Mouse (Mus musculus) neural tube, embryonic 13.5 days (tissue): ENCODE data around the gene Bcr. TPM values are rescaled to one million over a fixed set of nuclear protein-coding genes. Genes with fewer than 3 reads are reported as not detected.

Experiments
- ATAC-seq: fragments of 200-750 bp; cut with Nextera tagmentation; 2 replicates; pipeline ENCODE4 v1.8.0; 2017; ENCODE audit warnings: low read depth, mild to moderate bottlenecking, moderate TSS enrichment, moderate library complexity
- H3K27ac ChIP-seq: fragments of 300-500 bp; sonication (generic); replicated peaks from 2 replicates; pipeline ENCODE4 v1.5.1; 2015; ENCODE audit warnings: moderate library complexity, mild to moderate bottlenecking, inconsistent platforms
- H3K27me3 ChIP-seq: fragments of 300-500 bp; sonication (generic); 2 replicates; pipeline ENCODE4 v1.6.1; 2015; ENCODE audit warnings: mild to moderate bottlenecking, inconsistent platforms
- H3K36me3 ChIP-seq: fragments of 300-500 bp; sonication (generic); 2 replicates; pipeline ENCODE4 v1.6.1; 2015; ENCODE audit warnings: mild to moderate bottlenecking, inconsistent platforms
- H3K4me1 ChIP-seq: fragments of 300-500 bp; sonication (generic); replicated peaks from 2 replicates; pipeline ENCODE4 v1.6.1; 2015; ENCODE audit warnings: inconsistent platforms
- H3K4me2 ChIP-seq: fragments of 300-500 bp; sonication (generic); 2 replicates; pipeline ENCODE4 v1.6.1; 2015; ENCODE audit warnings: inconsistent platforms, mild to moderate bottlenecking, moderate library complexity
- H3K4me3 ChIP-seq: fragments of 300-500 bp; sonication (generic); 2 replicates; pipeline ENCODE4 v1.5.1; 2015; ENCODE audit warnings: mild to moderate bottlenecking, inconsistent platforms
- H3K9ac ChIP-seq: fragments of 300-500 bp; sonication (generic); 2 replicates; pipeline ENCODE4 v1.6.1; 2015; ENCODE audit warnings: moderate library complexity, mild to moderate bottlenecking, inconsistent platforms
- H3K9me3 ChIP-seq: fragments of 300-500 bp; sonication (generic); 2 replicates; pipeline ENCODE4 v1.6.1; 2016; ENCODE audit warnings: inconsistent platforms
- WGBS: fragments of 180-500 bp; shearing (Covaris S2); methylation state at CpG from one replicate; pipeline ENCODE4 v1.1.7; 2015; 5-methylcytosine and 5-hydroxymethylcytosine counted together
- polyA plus RNA-seq: library from polyadenylated mRNA; unstranded; fragments of >200 nt; fragmentation: Nextera tagmentation; extraction: Ambion mirVana; gene quantifications from 2 replicates; pipeline ENCODE4 v1.2.1, GENCODE M21; 2015

The Bcr gene
- polyA plus RNA-seq, 1 experiment from 2014 or later: 16.8 TPM

DNA sequence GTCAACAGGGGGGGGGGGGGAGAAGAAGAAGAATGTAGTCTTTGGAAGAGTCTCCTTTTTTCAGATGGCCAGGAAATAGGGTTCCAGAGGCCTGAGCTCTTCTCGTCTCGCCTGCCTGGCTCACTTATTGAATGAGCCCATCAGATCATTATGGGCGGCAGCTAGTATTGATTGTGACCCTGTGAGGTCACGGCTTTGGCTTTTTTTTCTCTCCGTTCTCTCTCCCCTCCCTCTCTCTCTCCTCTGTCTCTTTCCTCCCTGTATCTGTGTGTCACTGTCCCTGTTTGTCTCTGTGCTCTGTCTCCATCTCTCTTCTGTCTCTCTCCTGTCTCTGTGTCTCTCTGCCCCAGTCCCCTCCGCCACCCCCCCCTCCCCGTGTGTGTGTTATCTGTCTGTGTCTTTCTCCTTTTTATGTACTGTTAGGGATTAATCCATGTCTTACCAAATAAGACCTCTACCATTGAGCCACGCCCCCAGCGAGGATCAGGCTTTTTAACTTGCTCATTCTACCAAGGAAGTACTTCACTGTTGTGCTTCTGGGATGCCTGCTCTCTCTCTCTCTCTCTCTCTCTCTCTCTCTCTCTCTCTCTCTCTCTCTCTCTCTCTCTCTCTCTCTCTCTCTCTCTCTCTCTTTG lies 1.5 kb upstream of the Bcr start:
- Histone ChIP-seq H3K9me3 (no peaks in the 10 kb centered on the region), H3K9ac (0 out of 2 replicates have a peak overlapping the region, but pooled peaks have one; percentile 8), H3K4me2 (0 out of 2 replicates have a peak overlapping the region, but pooled peaks have one; percentile 84), H3K36me3 (no peaks in the 10 kb centered on the region), H3K27me3 (no peaks in the 10 kb centered on the region), H3K27ac (no peak overlapping the region; the same call in none of the 2 replicates), H3K4me1 (peaks cover 69% of the 10 kb centered on the region), H3K4me3 (no peak overlapping the region)
- ATAC-seq: no peak
- 21% methylated on average over 9 of the region's 9 CpGs for WGBS

DNA sequence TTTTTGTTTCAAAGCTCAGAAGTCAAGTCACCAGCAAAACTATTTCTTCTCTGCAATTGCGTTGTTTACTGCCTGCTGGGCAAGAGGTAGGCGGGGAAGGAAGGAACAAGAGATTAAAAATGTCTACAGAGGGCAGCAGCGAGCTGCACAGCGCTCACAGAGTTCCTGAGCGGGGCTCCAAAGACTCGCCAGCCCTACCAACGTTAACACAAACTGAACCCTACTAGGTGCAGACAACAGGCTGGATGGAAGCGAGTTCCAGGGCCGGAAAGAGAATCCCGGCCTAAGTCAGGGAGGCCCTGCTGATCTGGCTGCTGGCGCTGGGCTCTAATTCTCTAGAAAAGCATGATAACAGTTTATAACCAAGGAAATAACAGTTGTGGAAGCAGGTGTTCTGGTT lies 996 bp upstream of the Bcr start:
- Histone ChIP-seq H3K27me3 (no peaks in the 10 kb centered on the region), H3K27ac (no peak overlapping the region; the same call in 1 of the 2 replicates), H3K9ac (peak overlapping the region; percentile 94; the same call in 1 of the 2 replicates), H3K4me2 (peak overlapping the region; percentile 84), H3K4me3 (peak overlapping the region; percentile 88), H3K4me1 (peaks cover 70% of the 10 kb centered on the region), H3K9me3 (no peaks in the 10 kb centered on the region), H3K36me3 (no peaks in the 10 kb centered on the region)
- 0 out of 2 replicates have a peak, but pooled peaks have one; percentile 23 for ATAC-seq
- WGBS: under 1% methylated on average over 11 of the region's 11 CpGs

DNA sequence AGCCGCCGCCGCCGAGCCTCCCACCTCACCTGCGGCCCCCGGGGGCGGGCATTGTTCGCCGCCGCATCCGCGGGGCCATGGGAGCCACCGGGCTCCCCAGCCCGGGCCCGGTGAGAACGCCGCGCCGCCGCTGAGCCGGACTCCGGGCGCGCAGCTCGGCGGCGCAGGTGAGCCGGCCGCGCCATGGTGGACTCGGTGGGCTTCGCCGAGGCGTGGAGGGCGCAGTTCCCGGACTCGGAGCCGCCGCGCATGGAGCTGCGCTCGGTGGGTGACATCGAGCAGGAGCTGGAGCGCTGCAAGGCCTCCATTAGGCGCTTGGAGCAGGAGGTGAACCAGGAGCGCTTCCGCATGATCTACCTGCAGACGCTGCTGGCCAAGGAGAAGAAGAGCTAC lies 447 bp downstream of the Bcr start:
- WGBS: under 1% methylated on average over 42 of the region's 48 CpGs
- Histone ChIP-seq H3K4me1 (peaks cover 79% of the 10 kb centered on the region), H3K9me3 (no peaks in the 10 kb centered on the region), H3K9ac (peak overlapping the region; percentile 94), H3K4me3 (peak overlapping the region; percentile 88), H3K36me3 (0 out of 2 replicates have a peak, but pooled peaks cover 4% of the 10 kb centered on the region), H3K27ac (peak overlapping the region; percentile 93), H3K27me3 (no peaks in the 10 kb centered on the region), H3K4me2 (peak overlapping the region; percentile 84)
- ATAC-seq: peak; percentile 30

DNA sequence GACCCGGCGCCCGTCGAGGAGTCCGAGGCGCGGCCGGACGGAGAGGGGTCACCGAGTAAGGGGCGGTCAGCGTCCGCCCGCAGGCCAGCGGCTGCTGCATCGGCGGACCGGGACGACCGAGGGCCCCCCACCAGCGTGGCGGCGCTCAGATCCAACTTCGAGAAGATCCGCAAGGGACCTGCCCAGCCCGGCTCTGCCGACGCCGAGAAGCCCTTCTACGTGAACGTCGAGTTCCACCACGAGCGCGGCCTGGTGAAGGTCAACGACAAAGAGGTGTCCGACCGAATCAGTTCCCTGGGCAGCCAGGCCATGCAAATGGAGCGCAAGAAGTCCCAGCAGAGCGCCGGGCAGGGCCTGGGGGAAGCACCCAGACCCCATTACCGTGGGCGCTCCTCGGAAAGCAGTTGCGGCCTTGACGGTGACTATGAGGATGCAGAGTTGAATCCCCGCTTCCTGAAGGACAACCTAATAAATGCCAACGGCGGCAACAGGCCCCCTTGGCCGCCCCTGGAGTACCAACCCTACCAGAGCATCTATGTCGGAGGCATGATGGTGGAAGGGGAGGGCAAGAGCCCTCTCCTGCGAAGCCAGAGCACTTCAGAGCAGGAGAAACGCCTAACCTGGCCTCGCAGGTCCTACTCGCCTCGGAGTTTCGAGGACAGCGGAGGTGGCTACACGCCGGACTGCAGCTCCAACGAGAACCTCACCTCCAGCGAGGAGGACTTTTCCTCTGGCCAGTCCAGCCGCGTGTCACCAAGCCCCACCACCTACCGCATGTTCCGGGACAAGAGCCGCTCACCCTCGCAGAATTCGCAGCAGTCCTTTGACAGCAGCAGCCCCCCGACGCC lies 1.2 kb downstream of the Bcr start:
- Histone ChIP-seq H3K4me1 (peaks cover 78% of the 10 kb centered on the region), H3K27me3 (no peaks in the 10 kb centered on the region), H3K9ac (peak overlapping the region; percentile 94), H3K9me3 (no peaks in the 10 kb centered on the region), H3K4me3 (peak overlapping the region; percentile 88), H3K4me2 (peak overlapping the region; percentile 84), H3K27ac (peak overlapping the region; percentile 93), H3K36me3 (0 out of 2 replicates have a peak, but pooled peaks cover 5% of the 10 kb centered on the region)
- 2% methylated on average over 70 of the region's 71 CpGs for WGBS
- ATAC-seq: no peak

DNA sequence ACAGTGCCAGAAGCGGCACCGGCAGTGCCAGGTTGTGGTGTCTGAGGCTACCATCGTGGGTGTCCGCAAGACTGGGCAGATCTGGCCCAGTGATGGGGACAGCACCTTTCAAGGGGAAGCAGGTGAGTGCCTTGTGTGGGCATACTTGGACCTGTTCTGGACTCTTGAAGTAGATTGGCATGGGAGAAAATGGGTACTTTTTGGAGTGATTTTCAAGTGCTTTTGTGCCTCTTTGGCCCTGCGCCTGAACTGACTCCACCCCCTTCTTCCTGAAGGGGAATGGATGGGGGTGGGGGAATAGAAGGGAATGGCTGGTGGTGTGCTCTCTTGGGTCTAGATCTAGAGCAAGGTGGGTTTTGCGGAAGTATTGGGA lies 1.8 kb downstream of the Bcr start:
- Histone ChIP-seq H3K27ac (no peak overlapping the region), H3K4me1 (peaks cover 76% of the 10 kb centered on the region), H3K4me3 (peak overlapping the region; percentile 88), H3K9me3 (no peaks in the 10 kb centered on the region), H3K9ac (peak overlapping the region; percentile 94), H3K36me3 (0 out of 2 replicates have a peak, but pooled peaks cover 5% of the 10 kb centered on the region), H3K27me3 (no peaks in the 10 kb centered on the region), H3K4me2 (peak overlapping the region; percentile 84)
- 16% methylated on average over 6 of the region's 6 CpGs for WGBS
- ATAC-seq: no peak

DNA sequence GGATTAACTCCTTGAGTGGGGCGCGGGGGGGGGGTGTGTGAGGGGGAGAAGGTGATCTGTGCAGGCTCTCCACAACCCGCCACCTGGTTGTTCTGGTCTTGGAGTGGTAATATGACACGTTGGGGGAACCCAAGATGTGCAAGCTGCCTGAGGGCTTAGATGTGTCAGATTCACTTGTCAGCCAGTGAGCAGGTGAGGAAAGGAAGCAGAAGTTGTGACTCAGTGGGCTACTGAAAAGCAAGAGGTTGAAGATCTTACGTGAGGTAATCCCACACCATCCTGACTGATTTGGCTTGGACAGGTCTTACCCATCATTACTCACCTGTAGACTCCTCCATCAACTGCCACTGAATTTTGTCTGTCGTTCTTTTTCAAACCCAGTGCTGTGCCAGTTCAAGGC lies 2.2 kb downstream of the Bcr start:
- Histone ChIP-seq H3K4me3 (peak overlapping the region; percentile 88), H3K36me3 (0 out of 2 replicates have a peak, but pooled peaks cover 5% of the 10 kb centered on the region), H3K27ac (no peak overlapping the region), H3K9me3 (no peaks in the 10 kb centered on the region), H3K4me1 (peaks cover 79% of the 10 kb centered on the region), H3K4me2 (peak overlapping the region; percentile 84), H3K9ac (peak overlapping the region; percentile 94), H3K27me3 (no peaks in the 10 kb centered on the region)
- 58% methylated on average over 6 of the region's 6 CpGs for WGBS
- ATAC-seq: no peak

DNA sequence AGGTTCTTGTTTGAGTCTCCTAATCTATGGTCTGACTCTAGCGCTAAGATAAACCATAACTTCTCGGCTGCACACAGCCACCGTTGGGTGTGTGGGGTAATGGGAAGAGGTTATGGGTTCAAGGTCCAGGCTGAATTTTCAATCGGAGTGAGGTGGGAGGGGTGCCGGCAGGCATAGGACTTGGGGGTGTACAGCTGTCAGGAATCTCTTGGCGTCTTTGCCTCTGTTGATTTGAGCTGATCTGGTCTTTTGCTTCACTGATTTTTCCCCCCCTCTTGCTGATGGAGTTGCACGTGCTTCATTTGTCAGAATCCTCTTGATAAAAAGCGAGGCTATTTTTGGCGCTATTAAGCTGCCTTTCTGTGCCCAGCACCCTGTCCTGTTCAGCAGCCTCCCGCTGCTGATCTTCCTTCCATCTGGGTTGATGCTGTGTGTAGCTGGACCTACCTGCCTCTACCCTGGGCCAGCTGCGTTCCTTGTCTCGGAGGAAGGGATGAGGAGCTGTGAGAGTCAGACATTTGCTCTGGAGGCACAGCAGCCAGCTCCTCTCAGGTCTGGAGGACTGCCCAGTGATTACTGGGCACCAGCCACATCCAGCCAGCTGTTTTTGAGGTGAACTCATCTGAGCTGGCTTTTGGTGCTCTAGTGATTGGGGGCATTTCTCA lies 3.0 kb downstream of the Bcr start:
- Histone ChIP-seq H3K4me1 (peaks cover 83% of the 10 kb centered on the region), H3K27me3 (no peaks in the 10 kb centered on the region), H3K9ac (peak overlapping the region; percentile 94), H3K4me3 (peak overlapping the region; percentile 88), H3K27ac (no peak overlapping the region), H3K36me3 (0 out of 2 replicates have a peak, but pooled peaks cover 5% of the 10 kb centered on the region), H3K9me3 (no peaks in the 10 kb centered on the region), H3K4me2 (peak overlapping the region; percentile 84)
- WGBS: 61% methylated on average over 12 of the region's 12 CpGs
- ATAC-seq: no peak

DNA sequence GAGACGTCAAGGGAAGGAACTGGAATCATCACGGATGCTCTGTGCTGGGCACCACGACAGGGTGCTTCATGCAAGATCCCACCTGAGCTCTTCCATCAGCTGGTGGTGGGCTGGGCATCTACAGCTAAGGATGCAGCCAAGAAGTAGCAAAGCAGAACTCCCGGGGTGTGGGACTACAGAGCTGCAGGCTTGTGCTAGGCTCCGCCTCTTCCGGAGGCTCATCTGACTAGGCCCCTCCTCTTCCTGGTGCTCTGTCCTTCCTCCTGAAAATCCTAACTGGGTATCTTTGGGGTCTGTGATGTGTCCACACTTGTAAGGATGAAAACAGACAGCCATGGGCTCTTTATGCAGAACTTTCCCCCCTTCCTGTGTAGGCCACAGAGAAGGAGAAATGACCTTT lies 5.3 kb downstream of the Bcr start:
- no peak for ATAC-seq
- H3K9me3 ChIP-seq: no peaks in the 10 kb centered on the region
- H3K27me3 ChIP-seq: no peaks in the 10 kb centered on the region
- WGBS: 77% methylated on average over 6 of the region's 6 CpGs
- H3K9ac ChIP-seq: no peak overlapping the region
- H3K4me2 ChIP-seq: peak overlapping the region; percentile 84
- H3K4me3 ChIP-seq: peak overlapping the region; percentile 88; the same call in 1 of the 2 replicates
- peaks cover 89% of the 10 kb centered on the region for H3K4me1 ChIP-seq
- no peak overlapping the region for H3K27ac ChIP-seq
- 0 out of 2 replicates have a peak, but pooled peaks cover 5% of the 10 kb centered on the region for H3K36me3 ChIP-seq

DNA sequence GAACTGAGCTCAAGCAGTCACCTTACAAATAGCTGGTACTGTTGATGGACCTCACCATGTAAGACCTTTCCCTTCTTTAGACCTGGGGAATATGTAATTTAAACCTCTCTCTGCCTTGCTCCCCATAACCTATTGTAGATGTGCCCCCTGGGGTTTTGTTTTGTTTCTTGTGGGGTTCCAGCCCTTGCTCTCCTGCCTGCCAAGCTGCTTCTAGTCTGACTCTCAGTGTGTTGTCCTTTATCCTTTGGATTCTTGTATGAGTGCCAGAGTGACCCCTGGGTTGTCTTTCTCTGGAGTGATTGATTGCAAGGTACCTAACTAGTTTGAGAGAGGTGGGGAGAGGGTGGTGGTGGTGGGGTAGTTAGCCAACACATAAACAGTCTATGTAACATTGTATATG lies 7.1 kb downstream of the Bcr start:
- Histone ChIP-seq H3K4me3 (no peak overlapping the region), H3K4me1 (peaks cover 95% of the 10 kb centered on the region), H3K9ac (no peak overlapping the region), H3K36me3 (0 out of 2 replicates have a peak, but pooled peaks cover 5% of the 10 kb centered on the region), H3K27ac (no peak overlapping the region), H3K27me3 (no peaks in the 10 kb centered on the region), H3K4me2 (no peak overlapping the region), H3K9me3 (no peaks in the 10 kb centered on the region)
- ATAC-seq: no peak

DNA sequence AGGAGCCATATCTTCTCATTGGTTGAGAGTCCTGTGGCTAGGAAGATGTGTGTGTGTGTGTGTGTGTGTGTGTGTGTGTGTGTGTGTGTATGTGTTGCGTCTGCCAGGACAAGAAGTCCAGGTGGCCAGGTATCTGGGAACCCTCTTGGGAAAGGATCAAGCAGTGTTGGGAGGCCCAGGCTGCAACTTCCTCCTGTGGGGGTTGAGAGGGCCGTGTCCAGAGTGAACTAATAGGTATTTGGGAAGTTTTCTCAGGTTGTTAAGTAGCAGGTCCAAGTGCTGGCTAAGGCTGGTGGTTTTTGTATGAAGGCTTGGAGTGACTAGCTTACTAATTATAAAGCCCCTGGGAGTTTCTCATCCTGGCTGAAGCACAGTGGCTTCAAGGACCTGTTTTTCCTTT lies 7.7 kb downstream of the Bcr start:
- no peaks in the 10 kb centered on the region for H3K27me3 ChIP-seq
- no peak for ATAC-seq
- peaks cover 92% of the 10 kb centered on the region for H3K4me1 ChIP-seq
- no peaks in the 10 kb centered on the region for H3K9me3 ChIP-seq
- H3K4me3 ChIP-seq: no peak overlapping the region
- no peak overlapping the region for H3K27ac ChIP-seq
- 52% methylated on average over 2 of the region's 2 CpGs for WGBS
- H3K4me2 ChIP-seq: no peak overlapping the region
- 0 out of 2 replicates have a peak, but pooled peaks cover 5% of the 10 kb centered on the region for H3K36me3 ChIP-seq
- H3K9ac ChIP-seq: no peak overlapping the region

DNA sequence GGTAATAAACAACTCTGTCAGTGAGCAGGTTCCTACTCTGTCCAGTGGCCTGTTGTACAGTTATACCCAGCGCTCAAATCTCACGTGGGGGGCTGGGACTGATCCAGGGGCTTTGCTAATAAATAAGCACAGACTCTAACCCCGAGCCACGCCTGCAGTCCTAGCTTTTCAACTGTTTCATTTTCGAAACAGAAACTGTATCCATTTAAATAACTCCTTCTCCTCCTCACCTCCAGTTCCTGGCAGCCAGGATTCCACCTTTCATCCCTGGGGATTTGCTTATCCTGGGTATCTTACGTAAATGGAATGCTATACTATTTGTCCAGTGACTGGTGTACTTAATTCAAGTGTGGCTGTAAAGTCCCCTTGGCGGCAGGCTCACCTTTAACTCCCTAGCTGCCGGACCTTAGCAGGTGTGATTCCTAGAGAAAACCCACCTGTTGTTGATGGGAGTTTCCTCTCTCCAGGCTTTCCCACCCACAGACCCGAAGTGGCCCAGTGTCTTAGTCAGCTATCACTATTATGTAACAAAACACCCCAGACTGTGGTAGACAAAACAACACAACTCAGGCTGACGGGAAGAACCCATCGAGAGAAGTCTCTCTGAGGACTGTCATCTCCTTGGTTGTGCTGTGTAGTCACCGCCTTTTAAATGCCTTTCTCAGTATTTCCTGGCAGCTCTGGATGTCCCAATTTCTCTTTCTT lies 8.4 kb downstream of the Bcr start:
- Histone ChIP-seq H3K27ac (no peak overlapping the region), H3K9me3 (no peaks in the 10 kb centered on the region), H3K9ac (no peak overlapping the region), H3K36me3 (0 out of 2 replicates have a peak, but pooled peaks cover 5% of the 10 kb centered on the region), H3K4me1 (peaks cover 85% of the 10 kb centered on the region), H3K4me2 (no peak overlapping the region), H3K4me3 (no peak overlapping the region), H3K27me3 (no peaks in the 10 kb centered on the region)
- no peak for ATAC-seq
- WGBS: 64% methylated on average over 12 of the region's 12 CpGs
